Mouse (Mus musculus) hindbrain, embryonic 11.5 days (tissue): ENCODE measurements around the gene Ddx17. TPM values are rescaled to one million over a fixed set of nuclear protein-coding genes. Genes with fewer than 3 reads are reported as not detected.
A peak's percentile ranks its signal among the peaks of the same experiment; 100 is the strongest.

ENCODE experiments used
- ATAC-seq: fragments of 200-750 bp; cut with Nextera tagmentation; 2 replicates; pipeline ENCODE4 v1.8.0; 2017; ENCODE audit warnings: mild to moderate bottlenecking, moderate TSS enrichment, moderate library complexity; ENCODE audit not compliant: low FRiP score
- DNase-seq: peaks from one replicate; pipeline ENCODE4 v3.0.0-alpha.2; 2015; ENCODE audit warnings: low spot score
- H3K27ac ChIP-seq: fragments of 300-500 bp; sonication (generic); 2 replicates; pipeline ENCODE4 v1.5.1; 2014; ENCODE audit warnings: mild to moderate bottlenecking, low read depth, low read length
- H3K27me3 ChIP-seq: fragments of 300-500 bp; sonication (generic); 2 replicates; pipeline ENCODE4 v1.6.1; 2014; ENCODE audit warnings: mild to moderate bottlenecking, low read length, moderate library complexity, mixed read lengths; ENCODE audit not compliant: control insufficient read depth, insufficient read depth
- H3K36me3 ChIP-seq: fragments of 300-500 bp; sonication (generic); 2 replicates; pipeline ENCODE4 v1.6.1; 2014; ENCODE audit warnings: mild to moderate bottlenecking, low read length, moderate library complexity, mixed read lengths; ENCODE audit not compliant: control insufficient read depth, insufficient read depth
- H3K4me1 ChIP-seq: fragments of 300-500 bp; sonication (generic); replicated peaks from 2 replicates; pipeline ENCODE4 v1.6.1; 2014; ENCODE audit warnings: low read length, mixed read lengths; ENCODE audit not compliant: control insufficient read depth, insufficient read depth
- H3K4me2 ChIP-seq: fragments of 300-500 bp; sonication (generic); replicated peaks from 2 replicates; pipeline ENCODE4 v1.6.1; 2014; ENCODE audit warnings: mild to moderate bottlenecking, low read depth, low read length
- H3K4me3 ChIP-seq: fragments of 300-500 bp; sonication (generic); 2 replicates; pipeline ENCODE4 v1.5.1; 2014; ENCODE audit warnings: low read depth, low read length
- H3K9ac ChIP-seq: fragments of 300-500 bp; sonication (generic); 2 replicates; pipeline ENCODE4 v1.6.1; 2014; ENCODE audit warnings: low read depth, low read length
- H3K9me3 ChIP-seq: fragments of 300-500 bp; sonication (generic); 2 replicates; pipeline ENCODE4 v1.6.1; 2016; ENCODE audit warnings: low read length; ENCODE audit not compliant: control insufficient read depth
- WGBS: fragments of 180-500 bp; shearing (Covaris S2); extraction: QIAGEN DNeasy Blood & Tissue Kit; methylation state at CpG from one replicate; pipeline ENCODE4 v1.1.7; 2014; 5-methylcytosine and 5-hydroxymethylcytosine counted together
- polyA plus RNA-seq: library from polyadenylated mRNA; unstranded; fragments of >200 nt; fragmentation: Nextera tagmentation; extraction: Ambion mirVana; gene quantifications from 2 replicates; pipeline ENCODE4 v1.2.1, GENCODE M21; 2014

Ddx17 gene
- polyA plus RNA-seq, 1 experiment from 2014 or later: 116 TPM

- Histone ChIP-seq H3K27me3 (no peaks in the 10 kb centered on the region), H3K4me3 (no peak overlapping the region), H3K9me3 (no peaks in the 10 kb centered on the region), H3K36me3 (peaks cover 24% of the 10 kb centered on the region), H3K9ac (no peak overlapping the region), H3K4me2 (no peak overlapping the region), H3K27ac (no peak overlapping the region), H3K4me1 (no peaks in the 10 kb centered on the region)
- 70% methylated on average over 9 of the region's 9 CpGs for WGBS
- no peak for DNase-seq
- ATAC-seq: peak; percentile 47; the same call in 1 of the 2 replicates
Measured at GRCm38 (mm10) chr15:79525979-79526768, 20.4 kb downstream of the Ddx17 start.

- Histone ChIP-seq H3K27me3 (no peaks in the 10 kb centered on the region), H3K4me1 (no peaks in the 10 kb centered on the region), H3K9me3 (no peaks in the 10 kb centered on the region), H3K4me2 (no peak overlapping the region), H3K36me3 (peaks cover 22% of the 10 kb centered on the region), H3K27ac (no peak overlapping the region), H3K9ac (no peak overlapping the region), H3K4me3 (no peak overlapping the region)
- ATAC-seq: peak; percentile 12; the same call in 1 of the 2 replicates
- WGBS: 87% methylated on average over 5 of the region's 5 CpGs
- no peak for DNase-seq
Measured at GRCm38 (mm10) chr15:79525564-79525963, 21.0 kb downstream of the Ddx17 start.

- Histone ChIP-seq H3K4me2 (no peak overlapping the region), H3K27me3 (peaks cover 31% of the 10 kb centered on the region), H3K4me1 (peaks cover 5% of the 10 kb centered on the region), H3K9ac (no peak overlapping the region), H3K9me3 (no peaks in the 10 kb centered on the region), H3K36me3 (no peaks in the 10 kb centered on the region), H3K27ac (no peak overlapping the region), H3K4me3 (no peak overlapping the region)
- 52% methylated on average over 16 of the region's 16 CpGs for WGBS
- ATAC-seq (no peak), DNase-seq (no peak)
Measured at GRCm38 (mm10) chr15:79519400-79520220, 26.9 kb downstream of the Ddx17 start.

GRCm38 (mm10) chr15:79518571-79518970 is 28.0 kb downstream of the Ddx17 start:
- Histone ChIP-seq H3K27ac (no peak overlapping the region), H3K27me3 (peaks cover 41% of the 10 kb centered on the region)

GRCm38 (mm10) chr15:79517710-79518109 is 28.8 kb downstream of the Ddx17 start:
- Histone ChIP-seq H3K4me2 (no peak overlapping the region), H3K9ac (no peak overlapping the region), H3K27ac (no peak overlapping the region), H3K4me1 (peaks cover 5% of the 10 kb centered on the region), H3K4me3 (no peak overlapping the region), H3K36me3 (no peaks in the 10 kb centered on the region), H3K9me3 (no peaks in the 10 kb centered on the region), H3K27me3 (peaks cover 46% of the 10 kb centered on the region)
- ATAC-seq (no peak), DNase-seq (no peak)
- 68% methylated on average over 4 of the region's 4 CpGs for WGBS

More at GRCm38 (mm10) chr15:79518571-79518970, 28.0 kb downstream of the Ddx17 start:
- Histone ChIP-seq H3K4me3 (no peak overlapping the region), H3K9ac (no peak overlapping the region), H3K4me2 (no peak overlapping the region), H3K4me1 (peaks cover 5% of the 10 kb centered on the region), H3K36me3 (no peaks in the 10 kb centered on the region), H3K9me3 (no peaks in the 10 kb centered on the region)
- DNase-seq (no peak), ATAC-seq (no peak)
- 77% methylated on average over 3 of the region's 3 CpGs for WGBS

- Histone ChIP-seq H3K4me3 (peak within 1 kb of the TSS; percentile 43), H3K9me3 (no peaks in the 10 kb centered on the region), H3K4me2 (peak within 1 kb of the TSS; percentile 88), H3K4me1 (peaks cover 10% of the 10 kb centered on the region), H3K27ac (no peak within 1 kb of the TSS), H3K36me3 (no peaks in the 10 kb centered on the region), H3K27me3 (peaks cover 55% of the 10 kb centered on the region), H3K9ac (peak within 1 kb of the TSS; percentile 23; the same call in 1 of the 2 replicates)
- WGBS: under 1% methylated on average over 61 of the region's 71 CpGs
- ATAC-seq: peak; percentile 21; the same call in 1 of the 2 replicates
- peak; percentile 65 for DNase-seq
Measured at GRCm38 (mm10) chr15:79516171-79517096, 30.1 kb downstream of the Ddx17 start, which contains the start of gene Kdelr3. TSS of gene Kdelr3 (plus strand) at chr15:79516411.

GRCm38 (mm10) chr15:79513940-79514339 is 32.6 kb downstream of the Ddx17 start:
- H3K4me3 ChIP-seq: no peak overlapping the region
- peaks cover 73% of the 10 kb centered on the region for H3K27me3 ChIP-seq
- ATAC-seq (no peak), DNase-seq (no peak)
- no peaks in the 10 kb centered on the region for H3K36me3 ChIP-seq
- no peak overlapping the region for H3K9ac ChIP-seq
- no peaks in the 10 kb centered on the region for H3K9me3 ChIP-seq
- H3K4me2 ChIP-seq: no peak overlapping the region
- 14% methylated on average over 7 of the region's 9 CpGs for WGBS
- H3K4me1 ChIP-seq: peaks cover 12% of the 10 kb centered on the region
- no peak overlapping the region for H3K27ac ChIP-seq
